5 mouse cellular contexts compared by ENCODE assay signal in the genomic region with DNA sequence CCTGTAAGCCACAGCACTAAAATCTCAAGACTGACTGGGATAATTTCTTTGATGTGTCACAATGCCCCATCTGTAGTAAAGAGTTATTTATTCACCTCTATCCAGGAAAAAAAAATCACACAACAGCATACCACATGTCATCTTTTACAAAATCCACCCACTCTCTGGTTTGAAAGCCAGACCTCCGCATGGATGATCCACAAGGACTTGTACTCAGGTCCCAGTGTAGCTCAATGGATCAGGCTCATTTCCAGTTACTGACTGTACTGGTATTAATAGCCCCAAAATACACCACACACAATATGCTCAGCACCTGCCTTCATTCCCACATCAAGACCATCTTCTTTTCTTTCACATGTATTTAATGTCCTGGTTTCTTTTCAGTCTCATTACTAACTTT.
"Had no signal": no experiment of that assay in that cellular context is flagged by ENCODE, and none has a peak within 500 bp of the region (broad histone marks: within the 10 kb centered on the region; RNA-seq: fewer than 3 reads in every experiment).

No protein-coding gene starts in this region.

- DNase-seq: kidney, adult 11 months; kidney, adult 9 months; liver; liver, embryonic 13.5 days; liver, postnatal 0 days had no signal
